ENCODE assay signal across 21 mouse cellular contexts in the genomic region with DNA sequence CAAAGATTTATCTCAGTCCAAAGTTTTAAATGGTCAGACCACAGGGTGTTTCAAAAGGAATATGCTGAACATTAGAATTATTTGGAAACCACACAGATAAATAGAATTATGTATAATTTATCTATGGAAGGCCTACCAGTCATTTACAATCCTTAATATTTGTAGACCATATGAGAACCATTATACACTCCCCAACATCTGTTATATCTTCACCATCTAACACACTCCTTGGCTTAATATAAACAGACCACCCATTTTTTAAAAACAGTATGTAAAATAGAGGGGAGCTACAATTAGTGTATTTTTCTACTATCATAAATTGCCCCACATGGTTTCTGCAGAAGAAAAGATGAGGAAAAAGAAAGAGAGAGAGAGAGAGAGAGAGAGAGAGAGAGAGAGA.
A peak's percentile ranks its signal among the peaks of the same experiment; 100 is the strongest.
DNase-seq lines count a peak whose midpoint lies in the region; ATAC-seq and TF ChIP-seq lines count a peak whose summit lies in the region.
"Had no signal": no experiment of that assay in that cellular context is flagged by ENCODE, and none has a peak within 500 bp of the region (broad histone marks: within the 10 kb centered on the region; RNA-seq: fewer than 3 reads in every experiment).

No protein-coding gene starts in this region.

- no peak for TF ChIP-seq CTCF in intestine, postnatal 0 days (IDR thresholded peaks at IDR 0.05; ENCODE audit: low read depth)
- no peak for TF ChIP-seq CTCF in lung, embryonic 14.5 days (IDR thresholded peaks at IDR 0.05; ENCODE audit: low read depth)

- H3K27me3 ChIP-seq in intestine, embryonic 16.5 days (replicated peaks; ENCODE audit: control insufficient read depth, insufficient read depth, low read length), result no peaks in the 10 kb centered on the region
- H3K27me3 ChIP-seq in intestine, postnatal 0 days (replicated peaks; ENCODE audit: control insufficient read depth, insufficient read depth, low read length), result no peaks in the 10 kb centered on the region
- H3K27me3 ChIP-seq in lung, embryonic 14.5 days (ENCODE audit: insufficient read depth, low read length), result no peaks in the 10 kb centered on the region
- no peaks in the 10 kb centered on the region for H3K27me3 ChIP-seq in lung, embryonic 16.5 days (ENCODE audit: control insufficient read depth, insufficient read depth, low read depth, low read length)
- H3K27me3 ChIP-seq: CH12.LX, Patski had no signal

- no peak for DNase-seq in lung, embryonic 14.5 days
- DNase-seq in lung, postnatal 10 days, result no peak
- no peak for DNase-seq in lung, postnatal 14 days
- DNase-seq: adrenal gland, adult 2 months; adrenal gland, adult 8-10 months; adrenal gland, postnatal 10 days; adrenal gland, postnatal 14 days; adrenal gland, postnatal 25 days; adrenal gland, postnatal 36 days; B cell, adult 2 months; cerebellum, adult 11 months; cerebellum, adult 11-12 months; cerebellum, adult 18-20 months had no signal

- no peak overlapping the region for H3K27ac ChIP-seq in intestine, embryonic 16.5 days (ENCODE audit: low read length)
- no peak overlapping the region for H3K27ac ChIP-seq in intestine, postnatal 0 days (ENCODE audit: low read depth, low read length)
- no peak overlapping the region for H3K27ac ChIP-seq in lung, embryonic 14.5 days (ENCODE audit: low read depth)
- H3K27ac ChIP-seq in lung, embryonic 16.5 days (ENCODE audit: low read length), result no peak overlapping the region

- 0 out of 2 replicates have a peak, but pooled peaks have one; percentile 38 for ATAC-seq in intestine, embryonic 16.5 days
- ATAC-seq in intestine, postnatal 0 days, result no peak
- ATAC-seq in lung, embryonic 14.5 days (ENCODE audit: insufficient read depth), result peak; percentile 63; the same call in 1 of the 2 replicates
- ATAC-seq in lung, embryonic 16.5 days (ENCODE audit: low read depth), result peak; percentile 74
- ATAC-seq: activated CD4-positive, CD25-positive, alpha-beta regulatory T cell, adult 4 months; CD4-positive, CD25-positive, alpha-beta regulatory T cell, adult 4 months; Patski had no signal

- H3K9ac ChIP-seq in intestine, embryonic 16.5 days (ENCODE audit: low read depth, low read length), result no peak overlapping the region
- H3K9ac ChIP-seq in intestine, postnatal 0 days (ENCODE audit: low read depth, low read length), result no peak overlapping the region
- no peak overlapping the region for H3K9ac ChIP-seq in lung, embryonic 14.5 days
- no peak overlapping the region for H3K9ac ChIP-seq in lung, embryonic 16.5 days (ENCODE audit: low read length)

- H3K4me1 ChIP-seq in intestine, embryonic 16.5 days (ENCODE audit: control insufficient read depth, insufficient read depth, low read length), result no peaks in the 10 kb centered on the region
- H3K4me1 ChIP-seq in intestine, postnatal 0 days (replicated peaks; ENCODE audit: control insufficient read depth, insufficient read depth, low read length), result no peaks in the 10 kb centered on the region
- H3K4me1 ChIP-seq in lung, embryonic 14.5 days (ENCODE audit: insufficient read depth), result no peaks in the 10 kb centered on the region
- H3K4me1 ChIP-seq in lung, embryonic 16.5 days (replicated peaks; ENCODE audit: control insufficient read depth, insufficient read depth, low read length), result no peaks in the 10 kb centered on the region

- no peak overlapping the region for H3K4me2 ChIP-seq in intestine, embryonic 16.5 days (ENCODE audit: low read depth, low read length)
- no peak overlapping the region for H3K4me2 ChIP-seq in intestine, postnatal 0 days (replicated peaks; ENCODE audit: low read depth)
- H3K4me2 ChIP-seq in lung, embryonic 14.5 days, result no peak overlapping the region
- H3K4me2 ChIP-seq in lung, embryonic 16.5 days (ENCODE audit: low read depth, low read length), result no peak overlapping the region

- no peaks in the 10 kb centered on the region for H3K9me3 ChIP-seq in intestine, embryonic 16.5 days (ENCODE audit: control insufficient read depth, low read length)
- H3K9me3 ChIP-seq in intestine, postnatal 0 days (ENCODE audit: control insufficient read depth), result no peaks in the 10 kb centered on the region
- no peaks in the 10 kb centered on the region for H3K9me3 ChIP-seq in lung, embryonic 14.5 days (ENCODE audit: low read depth, low read length)
- no peaks in the 10 kb centered on the region for H3K9me3 ChIP-seq in lung, embryonic 16.5 days (ENCODE audit: control insufficient read depth, low read length)

- no peaks in the 10 kb centered on the region for H3K36me3 ChIP-seq in intestine, embryonic 16.5 days (ENCODE audit: control insufficient read depth, insufficient read depth, low read length)
- no peaks in the 10 kb centered on the region for H3K36me3 ChIP-seq in intestine, postnatal 0 days (ENCODE audit: control insufficient read depth, insufficient read depth)
- H3K36me3 ChIP-seq in lung, embryonic 14.5 days (ENCODE audit: insufficient read depth), result no peaks in the 10 kb centered on the region
- no peaks in the 10 kb centered on the region for H3K36me3 ChIP-seq in lung, embryonic 16.5 days (ENCODE audit: control insufficient read depth, insufficient read depth, low read length)
- H3K36me3 ChIP-seq: G1E had no signal

- no peak overlapping the region for H3K4me3 ChIP-seq in intestine, embryonic 16.5 days (ENCODE audit: low read length)
- no peak overlapping the region for H3K4me3 ChIP-seq in intestine, postnatal 0 days (ENCODE audit: low read depth, low read length)
- H3K4me3 ChIP-seq in lung, embryonic 14.5 days (ENCODE audit: low read depth, low read length), result no peak overlapping the region
- H3K4me3 ChIP-seq in lung, embryonic 16.5 days (ENCODE audit: low read length), result no peak overlapping the region
